Mouse (Mus musculus): ENCODE measurements at regions not wholly inside any gene's neighbourhood (a gene's known extent, or its start where the extent isn't known, plus 50 kb on each side); places are given as distances from the start of the nearest gene placed in this dataset.

GRCm38 (mm10) chrX:97748251-97749016 lies 371.4 kb upstream of the Eda2r start:
- DNase-seq, result peak; percentile 46

- peak; percentile 51 for DNase-seq
Measured at GRCm38 (mm10) chrX:97744356-97744755, 367.3 kb upstream of the Eda2r start.

- no peak for DNase-seq
Measured at GRCm38 (mm10) chrX:97724537-97724936, 347.5 kb upstream of the Eda2r start.

- peak; percentile 9 for DNase-seq
Measured at GRCm38 (mm10) chrX:97707851-97708250, 330.8 kb upstream of the Eda2r start.

GRCm38 (mm10) chrX:97658726-97659125 lies 281.7 kb upstream of the Eda2r start:
- DNase-seq, result no peak

GRCm38 (mm10) chrX:97651601-97652290 lies 274.7 kb upstream of the Eda2r start:
- DNase-seq, result no peak

Measured in kidney, postnatal 14 days (tissue).